Mouse (Mus musculus) brain, adult 2 months (tissue): Measurements from ENCODE around the gene Trpm5.
A peak's percentile ranks its signal among the peaks of the same experiment; 100 is the strongest.

Experiments used
- DNase-seq: peaks from one replicate; pipeline ENCODE4 v3.0.0; 2011; ENCODE audit warnings: low read depth, low spot score

The Trpm5 gene

DNA sequence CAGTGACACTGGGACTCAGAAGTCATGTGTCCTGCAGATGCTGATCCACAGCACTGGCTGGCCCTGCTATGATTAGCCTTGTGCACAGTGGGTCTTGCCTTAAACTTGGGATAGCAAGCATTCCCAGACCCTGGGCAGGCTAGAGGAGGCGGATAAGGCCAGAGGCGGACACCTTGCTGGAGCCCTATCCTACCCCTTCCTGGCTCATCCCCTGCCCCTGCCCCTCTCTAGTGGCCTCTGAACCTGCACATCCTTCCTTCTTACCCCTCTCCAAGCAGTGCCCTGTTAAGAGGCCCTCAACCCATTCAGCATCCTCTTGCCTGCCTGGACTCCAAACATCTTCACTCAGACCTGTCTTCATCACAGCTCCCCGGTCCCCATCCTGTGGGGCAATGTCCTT, 53.9 kb downstream of the Trpm5 start:
- DNase-seq: no peak

- no peak for DNase-seq
These were observed 56.1 kb downstream of the Trpm5 start for GRCm38 (mm10) chr7:143038174-143038931.

DNA sequence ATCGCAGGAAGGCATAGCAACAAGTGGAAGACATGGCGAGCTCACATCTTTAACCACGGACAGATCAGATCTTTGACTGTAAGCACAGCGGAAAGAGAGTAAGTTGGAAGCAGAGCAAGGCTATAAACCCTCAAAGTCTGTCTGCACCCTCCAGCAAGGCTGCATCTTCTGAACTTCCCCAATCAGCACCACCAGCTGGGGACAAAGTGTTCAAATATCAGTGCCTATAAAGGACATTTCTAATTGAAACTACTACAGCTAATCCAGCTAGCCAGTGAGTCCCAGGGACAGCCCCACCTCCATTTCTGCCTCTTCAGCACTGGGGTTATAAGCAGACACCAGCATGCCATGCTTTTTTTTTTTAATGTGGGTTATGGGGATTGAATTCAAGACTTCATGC, 57.1 kb downstream of the Trpm5 start:
- no peak for DNase-seq

- no peak for DNase-seq
These were observed 57.7 kb downstream of the Trpm5 start for GRCm38 (mm10) chr7:143036787-143037186.

GRCm38 (mm10) chr7:143034519-143035450, 59.7 kb downstream of the Trpm5 start:
- DNase-seq: no peak

GRCm38 (mm10) chr7:143034112-143034511, 60.3 kb downstream of the Trpm5 start:
- DNase-seq: no peak

- no peak for DNase-seq
These were observed 60.9 kb downstream of the Trpm5 start for GRCm38 (mm10) chr7:143033581-143033980.

DNA sequence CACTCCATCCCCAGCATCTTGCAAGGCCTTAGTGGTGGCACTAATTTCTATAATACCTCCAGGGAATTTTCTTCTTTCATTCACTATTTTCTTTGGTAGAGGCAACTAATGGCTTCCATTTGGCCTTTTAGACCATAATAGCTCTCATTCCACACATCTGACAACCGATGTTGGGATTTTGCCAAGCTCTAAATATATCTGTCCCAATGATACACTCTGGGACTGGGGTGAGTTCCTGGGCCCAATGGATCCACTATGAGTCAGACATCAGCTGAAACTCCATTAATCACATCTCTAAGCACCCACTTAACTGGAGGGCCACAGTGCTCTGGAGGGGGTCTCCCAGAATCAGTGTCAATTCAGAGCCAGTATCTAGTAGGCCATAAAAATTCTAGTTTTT, 62.6 kb downstream of the Trpm5 start:
- no peak for DNase-seq

DNA sequence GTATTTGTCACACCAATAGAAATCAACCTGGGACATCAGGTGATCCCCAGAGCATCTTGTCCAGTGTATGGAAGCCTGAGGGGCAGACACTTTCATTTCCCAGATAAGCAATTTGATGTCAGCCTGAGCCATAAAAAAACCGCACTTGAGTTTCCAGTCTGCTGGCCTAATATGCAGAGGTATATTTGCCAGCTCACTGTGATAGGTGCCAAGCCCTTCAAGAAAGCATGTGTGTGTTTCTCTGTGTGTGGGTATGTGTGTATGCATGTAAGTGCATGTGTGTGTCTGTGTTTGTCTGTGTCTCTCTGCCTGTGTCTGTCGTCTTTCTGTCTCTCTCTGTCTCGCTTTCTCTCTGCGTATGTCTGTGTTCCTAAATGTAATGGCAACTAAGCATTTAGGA, 67.2 kb downstream of the Trpm5 start:
- DNase-seq: no peak

- DNase-seq: no peak
These were observed 68.9 kb downstream of the Trpm5 start for GRCm38 (mm10) chr7:143025496-143025895.

DNA sequence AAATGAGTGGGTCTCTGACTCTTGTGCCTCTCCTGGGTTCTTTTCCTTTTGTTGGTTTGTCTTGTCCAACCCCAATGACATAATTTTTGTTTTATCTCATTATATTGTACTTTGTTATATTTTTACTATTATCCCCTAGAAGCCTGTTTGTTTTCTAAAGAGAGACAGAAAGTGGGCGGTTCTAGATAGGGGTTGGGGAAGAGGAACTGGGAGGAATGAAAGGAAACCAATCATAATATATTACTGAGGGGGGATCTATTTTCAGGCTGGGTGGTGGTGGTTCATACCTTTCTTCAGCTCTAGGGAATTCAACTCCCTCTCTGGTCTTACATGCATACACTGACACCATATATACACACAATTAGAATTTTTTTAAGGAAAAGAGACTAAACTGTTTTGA, 70.1 kb downstream of the Trpm5 start:
- no peak for DNase-seq

DNA sequence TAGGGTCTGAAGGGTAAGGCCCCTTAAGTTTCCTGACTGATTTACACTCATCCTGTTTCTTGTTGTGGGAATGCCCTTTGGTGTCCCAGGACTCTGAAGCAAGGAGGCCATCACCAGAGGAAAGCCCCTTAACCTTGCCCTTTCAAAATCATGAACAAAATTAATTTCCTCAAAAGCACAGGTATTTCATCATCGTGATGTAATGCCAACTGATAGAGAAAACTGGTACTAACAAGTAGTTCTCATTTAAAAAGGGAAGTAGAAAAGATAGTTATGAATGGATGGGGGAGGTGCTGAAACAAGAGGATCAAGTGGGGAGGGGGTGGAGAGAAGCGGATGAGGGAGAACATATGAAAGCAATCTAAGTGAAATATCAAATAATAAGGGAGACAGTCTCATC, 70.9 kb downstream of the Trpm5 start:
- no peak for DNase-seq

DNA sequence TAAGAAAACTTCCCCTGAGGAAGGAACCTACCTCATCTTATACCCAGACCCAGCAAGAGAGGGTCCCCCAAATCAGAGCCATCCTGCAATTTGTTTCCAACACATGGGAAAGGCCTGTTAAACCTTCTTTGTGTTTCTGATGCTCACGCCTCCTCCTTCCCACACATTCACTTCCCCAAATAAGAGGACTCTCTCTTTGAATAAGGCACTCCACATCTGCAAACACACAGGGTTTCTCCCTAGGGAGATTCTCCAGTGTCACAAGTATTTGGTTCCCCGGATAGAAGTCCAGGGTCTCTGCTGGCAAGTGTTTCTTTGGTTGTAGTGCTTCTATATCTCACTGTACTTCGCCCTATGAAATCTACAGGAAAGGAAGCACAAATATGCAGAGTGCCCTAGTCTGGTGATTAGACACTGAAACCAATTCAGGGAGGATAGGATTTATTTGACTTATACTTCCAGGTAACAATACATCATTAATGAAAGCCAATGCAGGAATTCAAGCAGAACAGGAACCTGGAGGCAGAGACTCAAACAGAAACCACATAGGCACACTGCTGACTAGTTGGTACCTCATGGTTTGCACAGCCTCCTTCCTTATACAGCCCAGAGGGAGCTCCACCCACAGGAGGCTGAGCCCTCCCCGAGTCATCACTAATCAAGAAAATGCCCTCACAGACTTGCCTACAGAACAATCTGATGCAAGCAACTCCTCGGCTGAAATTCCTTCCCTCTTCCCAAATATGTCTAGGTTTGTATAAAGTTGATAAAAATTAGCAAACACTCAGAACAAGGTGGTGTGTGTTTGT, 72.9 kb downstream of the Trpm5 start:
- DNase-seq: no peak

- peak; percentile 44 for DNase-seq
These were observed 73.7 kb downstream of the Trpm5 start for GRCm38 (mm10) chr7:143020764-143021163.

- DNase-seq: no peak
These were observed 74.4 kb downstream of the Trpm5 start for GRCm38 (mm10) chr7:143020040-143020439.
